Mouse (Mus musculus) ES-CJ7 (cell line): ENCODE measurements around the gene Sphkap.
A peak's percentile ranks its signal among the peaks of the same experiment; 100 is the strongest.

ENCODE experiments used
- DNase-seq: peaks from one replicate; pipeline ENCODE4 v3.0.0; 2011; ENCODE audit warnings: low read depth, low spot score

Sphkap gene

DNA sequence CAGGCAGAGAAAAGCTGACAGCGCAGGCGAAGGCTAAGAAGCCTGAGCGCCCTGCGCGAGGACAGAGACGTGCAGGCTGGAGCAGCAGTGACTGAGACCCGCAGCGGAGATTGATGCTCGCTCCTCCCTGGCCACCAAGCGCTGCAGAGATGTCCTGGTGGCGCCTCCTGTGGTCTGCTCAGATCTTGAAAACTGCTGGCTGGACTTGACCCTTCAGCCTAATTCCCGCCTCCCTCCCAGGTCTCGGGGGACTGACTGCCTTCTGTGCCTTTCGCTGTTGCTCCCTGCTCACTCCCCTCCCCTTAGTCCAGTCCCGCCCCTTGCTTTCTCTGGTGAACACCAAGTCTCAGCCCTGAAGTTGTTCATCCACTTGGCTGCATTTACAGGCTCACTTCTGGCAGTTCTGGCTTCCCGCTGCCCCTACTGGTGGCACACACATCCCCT is at the start of gene Sphkap:
Sphkap (minus strand) TSS at position 180 of the 444 bp plus-strand sequence.
- peak; percentile 65 for DNase-seq

DNA sequence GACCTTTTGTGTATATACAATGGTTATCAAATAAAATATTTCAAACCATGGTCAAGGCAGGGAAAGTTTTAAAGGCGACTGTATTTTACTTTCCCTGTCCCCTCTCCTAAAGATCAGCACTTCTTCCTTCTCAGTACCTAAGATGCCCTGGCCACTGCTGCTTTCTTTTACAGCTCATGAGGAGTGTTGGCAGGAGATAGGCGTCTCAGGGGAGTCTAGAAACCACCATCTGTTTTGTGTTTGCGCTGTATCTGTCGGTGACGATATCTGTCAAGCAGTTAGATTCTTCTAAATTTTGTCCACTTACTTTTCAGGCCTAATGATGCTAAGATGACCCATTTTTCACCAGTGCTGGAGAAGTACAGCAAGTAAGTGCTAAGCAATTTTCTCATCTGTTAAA is 43.3 kb upstream of the Sphkap start:
- DNase-seq, result no peak

DNA sequence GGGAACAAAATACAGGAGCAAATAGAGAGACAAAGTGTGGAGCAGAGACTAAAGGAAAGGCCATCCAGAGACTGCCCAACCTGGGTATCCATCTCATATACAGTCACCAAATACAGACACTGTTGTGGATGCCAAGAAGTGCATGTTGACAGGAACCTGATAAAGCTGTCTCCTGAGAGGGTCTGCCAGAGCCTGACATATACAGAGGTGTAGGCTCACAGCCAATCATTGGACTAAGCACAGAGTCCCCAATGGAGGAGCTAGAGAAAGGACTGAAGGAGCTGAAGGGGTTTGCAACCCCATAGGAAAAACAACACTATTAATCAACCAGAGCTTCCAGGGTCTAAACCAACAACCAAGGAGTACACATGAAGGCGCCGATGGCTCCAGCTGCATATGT is 32.4 kb upstream of the Sphkap start:
- DNase-seq, result no peak

DNA sequence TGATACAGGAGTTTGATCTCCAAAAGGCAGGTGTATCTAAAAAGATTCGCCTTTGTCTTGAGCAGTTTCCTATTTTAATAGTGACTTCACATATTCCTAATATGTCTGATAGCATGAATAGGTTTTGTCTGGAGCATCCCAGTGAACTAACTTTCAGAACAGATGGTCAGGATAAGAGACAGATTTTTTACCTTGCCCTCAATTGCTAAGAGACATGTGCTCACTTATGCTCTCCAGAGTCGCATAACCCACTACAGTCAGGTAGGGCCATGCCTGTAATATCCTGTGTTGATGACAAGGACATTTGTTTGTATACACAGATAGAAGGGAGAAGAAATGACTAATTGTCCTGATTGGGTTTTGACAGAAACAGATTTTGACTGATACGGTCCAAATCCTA is 25.9 kb upstream of the Sphkap start:
- DNase-seq, result no peak

DNA sequence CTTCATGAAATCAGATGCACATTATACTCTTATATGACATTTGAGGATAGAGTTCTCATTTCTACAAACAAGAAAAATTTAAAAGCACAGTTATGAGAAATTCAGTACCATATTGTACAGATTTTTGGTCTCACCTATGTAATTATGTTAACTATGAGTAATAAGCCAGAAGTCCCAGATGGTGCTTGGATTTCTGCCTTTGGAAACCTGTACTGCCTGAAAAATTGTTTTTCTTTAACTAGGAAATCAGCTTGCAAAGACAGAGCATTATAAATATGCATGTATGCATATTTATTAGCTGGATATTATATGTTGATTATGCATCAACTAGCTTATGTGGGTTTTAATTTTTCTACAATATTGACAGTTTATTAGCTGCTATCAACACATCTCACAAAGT is 21.9 kb upstream of the Sphkap start:
- DNase-seq, result no peak

DNA sequence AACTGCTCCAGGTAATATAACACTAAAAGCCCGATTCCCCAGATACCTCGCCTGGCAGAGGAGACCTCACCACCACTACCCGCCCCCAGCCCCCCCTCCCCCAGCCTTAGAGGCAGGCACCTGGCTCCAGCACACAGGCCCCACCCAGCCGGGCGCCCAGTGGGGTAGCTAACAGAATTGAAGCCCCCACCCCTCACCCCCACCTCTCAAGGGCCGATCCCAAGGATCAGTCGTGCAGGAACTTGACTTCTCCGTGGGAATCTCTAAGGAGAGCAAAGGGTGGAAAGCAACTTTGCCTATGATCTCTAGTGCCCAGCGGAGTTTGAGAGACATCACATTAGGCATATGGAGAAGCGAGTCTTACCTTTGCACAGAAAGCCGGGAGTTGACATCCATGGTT is 384 bp downstream of the Sphkap start:
- no peak for DNase-seq

DNA sequence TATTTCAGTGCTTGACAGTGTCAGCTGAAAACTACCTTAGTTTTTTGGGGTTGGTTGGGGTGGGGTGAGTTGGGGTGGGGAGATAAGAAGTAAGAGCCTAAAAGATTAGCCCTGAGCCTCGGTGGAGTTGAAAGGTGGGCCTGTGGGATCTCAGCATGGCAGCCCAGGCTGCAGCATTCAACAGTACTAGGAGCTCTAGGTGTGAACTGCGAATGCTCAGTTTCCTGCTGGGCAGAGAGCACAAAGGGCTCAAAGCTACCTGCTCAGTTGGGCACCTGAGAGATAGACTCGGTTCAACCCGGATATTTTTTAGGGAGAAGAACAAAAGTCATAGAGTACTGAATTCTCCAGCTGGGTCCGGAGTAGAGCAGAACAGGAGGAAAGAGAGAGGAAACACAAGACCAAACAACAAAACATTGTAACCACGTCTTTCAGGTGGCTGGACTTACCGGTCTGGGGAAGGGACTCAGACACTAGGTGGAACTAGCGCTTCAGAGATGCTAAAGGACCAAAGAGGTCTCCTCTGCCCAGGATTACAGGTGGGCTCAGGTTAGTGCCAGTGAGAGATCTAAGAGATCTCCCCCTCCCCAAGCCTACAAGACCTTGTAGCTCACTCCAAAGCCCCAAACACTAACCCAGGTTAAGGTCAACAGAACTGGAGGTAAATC is 984 bp downstream of the Sphkap start:
- peak; percentile 28 for DNase-seq

DNA sequence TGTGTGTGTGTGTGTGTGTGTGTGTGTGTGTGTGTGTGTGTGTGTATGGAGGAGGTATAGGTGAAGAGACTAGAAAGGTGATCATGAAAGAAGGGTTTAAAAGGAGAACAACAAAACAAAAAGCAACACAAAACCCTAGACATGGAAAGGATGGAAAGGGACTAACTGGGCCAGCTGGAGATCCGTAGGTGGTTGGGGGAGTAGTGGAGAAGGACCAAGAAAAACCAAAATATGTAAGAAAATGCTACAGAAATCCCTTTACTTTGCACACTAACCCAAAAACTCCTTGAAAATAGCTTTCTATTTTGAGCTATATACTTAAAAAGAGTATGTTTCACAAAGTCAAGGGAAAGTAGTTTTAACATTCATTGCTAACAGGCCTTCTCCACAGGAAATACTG is 6.9 kb downstream of the Sphkap start:
- DNase-seq, result no peak

DNA sequence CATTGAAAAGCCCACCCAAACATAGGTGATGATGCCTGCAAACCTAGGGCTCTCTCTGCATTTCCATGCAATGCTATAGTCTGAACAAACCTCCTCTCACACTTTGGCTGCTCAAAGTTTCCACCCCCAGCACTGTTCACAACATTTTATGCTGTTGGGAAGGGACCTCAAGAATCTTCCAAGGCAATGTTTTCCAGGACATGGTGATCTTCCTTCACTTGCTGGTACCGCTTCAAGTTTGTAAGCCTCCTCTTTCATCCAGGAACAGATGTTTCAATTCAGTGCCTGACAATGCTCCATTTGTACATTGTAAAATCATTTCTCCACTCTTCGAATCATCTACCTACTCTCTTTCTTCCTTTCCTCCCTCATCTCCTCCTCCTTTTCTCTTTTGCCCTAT is 11.7 kb downstream of the Sphkap start:
- no peak for DNase-seq

DNA sequence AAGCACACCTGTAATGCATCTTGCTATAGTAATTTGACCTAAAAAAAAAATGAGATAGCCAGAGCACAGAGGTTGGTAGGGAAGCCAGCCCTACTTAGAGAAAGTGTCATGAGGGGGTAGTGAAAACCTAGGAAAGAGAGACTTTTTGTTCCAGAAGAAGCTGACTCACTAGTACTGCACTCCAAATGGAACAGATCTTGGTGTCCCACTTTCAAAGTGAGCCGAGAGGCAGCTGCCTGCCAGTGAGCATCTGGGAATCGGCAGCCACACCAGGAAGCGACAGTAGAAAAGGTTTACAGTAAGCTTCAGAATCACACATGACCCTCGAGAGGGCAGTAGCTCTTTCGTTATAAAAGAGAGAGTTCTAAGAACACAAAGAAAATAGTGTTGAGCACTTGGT is 12.4 kb downstream of the Sphkap start:
- DNase-seq, result no peak

DNA sequence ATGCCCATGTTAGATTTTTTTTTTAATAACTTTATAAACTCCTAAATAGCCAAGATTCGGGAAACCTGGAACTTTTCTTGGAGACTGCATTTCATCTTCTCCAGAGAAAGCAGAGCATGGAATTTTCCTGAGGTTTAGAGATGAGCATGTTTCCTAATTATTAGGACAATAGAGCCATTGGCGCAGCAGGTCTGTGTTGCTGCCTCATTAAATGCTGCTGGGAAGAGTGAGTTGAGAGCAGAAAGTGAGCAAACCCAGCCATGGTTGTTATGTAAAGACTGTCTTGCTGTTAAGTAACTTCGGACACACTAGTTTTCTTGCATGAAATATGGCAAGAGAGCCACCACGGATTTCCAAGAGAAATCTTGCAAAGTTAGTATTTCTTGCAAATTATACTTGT is 18.6 kb downstream of the Sphkap start:
- no peak for DNase-seq

DNA sequence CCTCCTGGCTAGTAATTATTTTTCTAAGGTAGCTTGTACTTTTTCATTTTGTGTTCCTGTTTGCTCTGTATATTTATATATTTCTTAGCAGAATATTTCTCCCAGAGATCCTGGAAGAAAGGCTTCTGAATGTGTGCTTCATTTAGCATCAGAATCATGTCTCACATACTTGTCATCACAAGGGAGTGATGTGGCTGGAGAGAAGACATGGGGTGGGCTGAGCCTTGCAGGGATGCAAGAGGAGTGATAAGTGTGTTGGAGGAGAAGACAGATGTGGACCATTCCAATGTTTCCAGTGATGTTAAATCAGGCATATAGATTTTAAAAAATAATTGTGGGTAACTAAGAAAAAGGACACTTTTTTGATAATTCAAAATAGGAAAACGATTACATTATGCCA is 30.6 kb downstream of the Sphkap start:
- no peak for DNase-seq

DNA sequence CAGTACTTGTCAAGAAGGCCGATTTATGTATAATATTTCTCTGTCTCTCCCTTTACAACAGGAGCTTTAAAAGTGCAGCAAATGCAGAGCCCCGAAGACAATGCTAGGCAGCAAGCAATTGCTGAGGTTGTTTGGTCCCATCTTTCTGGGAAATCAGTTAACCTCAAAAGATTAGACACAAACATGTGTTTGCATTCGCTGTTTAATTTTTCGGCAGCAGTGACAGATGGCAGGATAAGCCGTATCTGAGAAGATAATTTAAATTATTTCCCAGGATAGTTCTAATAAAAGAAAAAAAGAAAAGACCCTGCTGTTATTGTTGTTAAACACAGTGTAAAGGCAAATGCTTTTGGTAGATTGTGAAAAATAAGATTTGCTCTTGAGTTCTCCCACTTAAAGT is 41.5 kb downstream of the Sphkap start:
- no peak for DNase-seq

DNA sequence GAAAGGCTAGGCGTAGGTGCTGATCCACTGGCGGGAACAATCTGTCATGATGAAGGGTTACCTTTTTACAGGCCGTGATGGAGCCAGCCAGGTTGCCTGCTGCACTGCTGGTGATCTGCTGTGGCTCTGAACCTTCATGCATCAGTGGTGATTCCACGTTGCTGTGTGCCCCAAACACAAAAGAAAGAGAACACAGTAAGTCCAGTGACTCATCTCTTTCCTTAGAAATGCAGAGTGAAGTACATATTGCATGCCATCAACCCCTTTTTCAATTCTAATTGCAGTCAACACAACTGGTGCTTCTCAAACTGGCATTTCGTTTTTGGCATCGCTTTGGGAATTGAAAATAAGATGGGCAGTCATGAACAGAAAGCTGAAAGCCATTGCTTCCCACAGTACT is 45.8 kb downstream of the Sphkap start:
- no peak for DNase-seq

DNA sequence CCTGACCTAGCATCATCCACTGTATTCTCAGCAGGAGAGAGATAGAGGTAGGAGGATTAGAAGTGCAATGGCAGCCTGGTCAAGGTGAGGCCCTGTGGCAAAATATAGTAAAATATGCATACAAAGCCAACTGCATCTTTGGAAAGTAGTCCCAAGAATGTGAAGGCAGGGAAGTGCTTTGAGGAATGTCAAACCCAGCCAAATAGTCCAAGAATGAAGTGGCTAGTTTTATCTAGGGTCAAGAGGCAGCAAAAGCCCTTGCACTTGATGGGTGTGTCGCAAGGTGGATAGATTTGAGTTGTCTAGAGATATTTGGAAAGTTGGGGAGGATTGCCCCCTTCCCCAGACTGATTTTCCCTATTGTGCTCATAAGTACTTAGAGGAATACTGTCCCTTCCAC is 61.5 kb downstream of the Sphkap start:
- no peak for DNase-seq

DNA sequence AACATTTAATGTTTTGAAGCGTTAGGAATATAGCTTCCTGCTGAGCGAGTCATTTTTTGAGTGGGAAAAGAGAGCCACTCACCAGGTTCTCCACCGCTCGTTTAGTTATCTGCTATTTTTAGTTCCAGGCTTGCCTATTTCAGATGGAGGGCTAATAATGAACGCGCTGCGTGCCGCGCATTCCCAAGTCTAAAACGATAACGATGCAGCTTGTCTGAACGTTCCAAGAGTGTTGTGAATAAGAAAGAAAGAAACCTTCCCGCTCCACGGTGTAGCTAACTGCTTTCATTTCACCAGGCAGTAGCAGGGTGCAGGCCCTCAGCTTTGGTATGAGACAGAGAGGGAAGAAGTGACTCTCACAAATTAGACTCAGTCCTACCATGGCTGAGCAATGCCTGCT is 62.4 kb downstream of the Sphkap start:
- no peak for DNase-seq

DNA sequence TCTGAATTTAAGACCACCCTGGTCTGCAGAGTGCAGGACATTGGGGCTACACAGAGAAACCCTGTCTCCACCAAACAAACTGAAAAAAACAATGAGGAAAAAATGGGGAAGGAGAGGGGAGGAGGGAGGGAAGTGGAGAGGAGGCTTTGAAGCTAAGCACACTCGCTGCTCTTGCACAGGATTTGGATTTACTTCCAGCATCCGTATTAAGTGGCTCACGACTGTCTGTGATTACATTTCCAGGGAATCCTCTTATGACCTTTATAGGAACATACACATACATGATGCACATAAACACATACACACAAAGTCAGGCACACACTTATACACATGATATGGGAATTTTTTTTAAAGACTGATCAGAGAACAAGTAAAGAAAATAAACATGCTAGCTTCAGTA is 62.9 kb downstream of the Sphkap start:
- no peak for DNase-seq

DNA sequence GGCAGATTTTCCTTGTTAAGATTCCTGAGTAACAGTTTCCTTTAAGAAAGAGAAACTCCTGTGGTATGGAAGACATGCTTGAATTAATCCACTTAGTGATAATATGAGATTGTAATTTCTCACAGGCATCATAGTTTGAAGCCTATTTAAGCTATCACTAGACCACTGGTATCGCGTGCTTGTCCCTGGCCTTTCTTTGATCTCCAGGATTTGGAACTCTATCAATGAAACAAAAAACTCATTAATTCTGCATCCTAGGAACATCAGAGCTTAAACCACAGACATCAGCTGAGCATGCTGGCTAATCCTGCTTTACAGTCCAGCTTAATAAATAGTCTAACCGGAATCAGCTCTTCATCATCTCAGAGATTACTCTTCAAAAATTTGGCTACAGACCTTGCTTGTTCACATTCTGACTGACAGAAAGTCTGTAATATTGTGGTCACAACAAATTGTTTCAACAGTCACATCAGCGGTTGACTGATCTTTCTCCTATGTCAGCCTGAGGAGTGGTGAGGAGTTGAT is 65.2 kb downstream of the Sphkap start:
- no peak for DNase-seq

DNA sequence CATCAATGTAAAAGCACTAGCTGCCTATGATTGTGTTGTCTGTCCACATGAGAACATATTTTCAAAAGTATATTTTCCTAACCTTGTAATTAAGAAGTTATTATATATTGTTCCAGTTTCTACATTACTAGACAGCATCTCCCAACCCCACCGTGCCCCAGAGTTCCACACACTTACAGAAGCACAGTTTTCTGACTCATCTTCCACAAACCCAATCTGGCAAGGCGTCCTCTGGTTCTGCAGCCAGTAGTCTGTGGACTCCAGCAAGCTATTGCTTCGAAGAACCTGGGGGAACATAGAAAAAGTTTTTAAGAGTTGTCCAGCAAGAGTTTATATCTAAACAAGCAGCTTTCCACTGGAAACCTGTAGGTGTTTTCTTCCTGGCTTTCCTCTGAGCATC is 68.6 kb downstream of the Sphkap start:
- DNase-seq, result no peak

DNA sequence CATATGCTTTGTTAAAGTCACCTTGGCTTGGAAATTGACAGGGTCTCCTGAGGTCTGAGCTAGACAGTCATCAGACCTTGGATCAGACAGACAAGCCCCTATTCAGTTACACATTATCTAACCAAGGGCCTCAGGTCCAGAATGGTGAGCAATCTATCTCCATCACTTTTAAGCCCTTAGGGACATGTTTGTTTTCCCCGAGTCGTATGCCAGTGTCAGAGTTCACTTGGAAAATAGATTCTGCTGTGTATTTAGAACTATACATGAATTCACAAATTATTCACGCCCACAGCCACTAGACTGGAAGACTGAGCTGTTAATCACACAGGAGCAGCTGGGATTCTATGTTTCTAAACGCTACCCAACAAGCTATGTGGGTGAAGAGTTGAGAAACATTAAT is 91.1 kb downstream of the Sphkap start:
- DNase-seq, result no peak

DNA sequence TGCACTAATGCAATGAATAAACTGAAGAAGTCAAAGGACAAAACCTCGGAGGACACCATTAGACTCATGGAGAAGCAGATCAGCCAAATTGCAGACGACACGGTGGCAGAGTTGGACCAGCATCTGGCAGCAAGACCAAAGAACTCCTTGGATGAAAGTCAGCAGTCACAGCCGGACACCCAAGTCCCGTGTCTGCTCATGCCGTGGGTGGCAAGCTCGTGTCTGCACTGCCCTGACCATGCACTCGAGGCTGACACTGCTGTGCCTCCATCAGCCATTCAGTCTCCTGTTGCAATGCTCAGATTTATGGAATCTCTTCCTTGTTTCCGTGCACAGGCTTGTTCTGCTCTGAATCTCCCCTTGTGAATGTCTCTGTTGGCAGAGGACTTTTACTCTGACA is 92.9 kb downstream of the Sphkap start:
- no peak for DNase-seq

DNA sequence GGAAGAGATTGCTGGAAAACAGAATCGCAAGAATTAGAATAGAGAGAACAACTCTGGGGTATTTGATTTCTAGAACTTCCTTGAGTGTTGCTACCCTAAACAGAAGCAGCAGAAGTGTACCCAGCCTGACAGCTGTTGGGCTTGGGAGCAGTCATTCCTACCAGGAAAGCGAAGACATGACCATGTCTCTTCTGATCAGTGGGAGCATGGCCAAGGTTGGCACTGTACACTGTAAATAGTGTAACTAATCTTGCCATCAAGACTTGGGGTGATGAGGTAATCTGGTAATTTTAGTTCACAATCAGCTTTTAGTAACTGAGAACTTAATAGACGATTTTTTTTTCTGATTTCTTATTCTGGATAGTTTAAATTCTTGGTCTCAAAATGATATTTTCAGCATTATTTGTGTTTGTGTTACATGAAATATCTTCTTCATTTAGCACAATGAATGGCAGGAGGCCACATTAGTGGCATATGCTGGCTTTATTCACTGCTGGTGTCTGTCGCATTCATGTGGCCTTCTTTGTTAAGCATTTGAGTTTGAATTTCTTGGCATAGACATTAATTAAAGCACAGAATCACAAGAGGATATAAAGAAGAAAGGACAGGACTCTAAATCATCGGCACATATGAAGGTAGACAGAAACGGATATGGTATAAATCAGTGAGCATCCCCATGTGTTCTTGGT is 96.2 kb downstream of the Sphkap start:
- DNase-seq, result no peak
